21 mouse cellular contexts compared by ENCODE assay signal in genomic region chr1:62355496-62355895, GRCm38 (mm10).
DNase-seq lines count a peak whose midpoint lies in the region; ATAC-seq and TF ChIP-seq lines count a peak whose summit lies in the region.
"Had no signal": no experiment of that assay in that cellular context is flagged by ENCODE, and none has a peak within 500 bp of the region (broad histone marks: within the 10 kb centered on the region; RNA-seq: fewer than 3 reads in every experiment).

No protein-coding gene starts in this region.

- 0 out of 2 replicates have a peak, but pooled peaks cover 6% of the 10 kb centered on the region for H3K4me1 ChIP-seq in hindbrain, embryonic 10.5 days (replicated peaks)
- no peaks in the 10 kb centered on the region; the same call in 1 of the 2 replicates for H3K4me1 ChIP-seq in hindbrain, embryonic 14.5 days (replicated peaks; ENCODE audit: control insufficient read depth, insufficient read depth, low read length)
- peaks cover 10% of the 10 kb centered on the region; the same call in 1 of the 2 replicates for H3K4me1 ChIP-seq in midbrain, embryonic 12.5 days
- peaks cover 3% of the 10 kb centered on the region; the same call in 1 of the 2 replicates for H3K4me1 ChIP-seq in midbrain, embryonic 15.5 days
- peaks cover 8% of the 10 kb centered on the region; the same call in 1 of the 2 replicates for H3K4me1 ChIP-seq in forebrain, embryonic 14.5 days (ENCODE audit: control insufficient read depth, insufficient read depth, low read length)
- H3K4me1 ChIP-seq: embryonic facial prominence, embryonic 13.5 days; heart, embryonic 10.5 days had no signal

- peak overlapping the region; percentile 53; the same call in 1 of the 2 replicates for H3K27ac ChIP-seq in hindbrain, embryonic 10.5 days
- H3K27ac ChIP-seq in hindbrain, embryonic 14.5 days, result no peak overlapping the region
- no peak overlapping the region for H3K27ac ChIP-seq in midbrain, embryonic 12.5 days (replicated peaks)
- H3K27ac ChIP-seq in midbrain, embryonic 15.5 days, result no peak overlapping the region
- H3K27ac ChIP-seq in forebrain, embryonic 14.5 days (ENCODE audit: low read depth, low read length), result peak overlapping the region; percentile 4; the same call in 1 of the 2 replicates
- H3K27ac ChIP-seq: embryonic facial prominence, embryonic 13.5 days; heart, embryonic 10.5 days had no signal

- WGBS in hindbrain, embryonic 10.5 days, result 60% methylated on average over 4 of the region's 4 CpGs
- WGBS in hindbrain, embryonic 14.5 days, result 21% methylated on average over 4 of the region's 4 CpGs
- 39% methylated on average over 4 of the region's 4 CpGs for WGBS in midbrain, embryonic 12.5 days
- 28% methylated on average over 4 of the region's 4 CpGs for WGBS in midbrain, embryonic 15.5 days
- whole genome bisulfite sequencing in forebrain, embryonic 14.5 days, result 5% methylated on average over 4 of the region's 4 CpGs

- no peak overlapping the region for H3K4me2 ChIP-seq in hindbrain, embryonic 14.5 days (replicated peaks)
- no peak overlapping the region for H3K4me2 ChIP-seq in midbrain, embryonic 12.5 days (replicated peaks)
- H3K4me2 ChIP-seq in midbrain, embryonic 15.5 days, result no peak overlapping the region
- no peak overlapping the region for H3K4me2 ChIP-seq in forebrain, embryonic 14.5 days (ENCODE audit: low read length)
- H3K4me2 ChIP-seq: embryonic facial prominence, embryonic 13.5 days had no signal

- TF ChIP-seq CTCF in brain, embryonic 14.5 days (IDR thresholded peaks at IDR 0.05; ENCODE audit: borderline replicate concordance, extremely low read depth, insufficient read depth, insufficient read length), result no peak

- H3K27me3 ChIP-seq in hindbrain, embryonic 10.5 days (ENCODE audit: insufficient read depth, poor library complexity, severe bottlenecking), result no peaks in the 10 kb centered on the region
- H3K27me3 ChIP-seq in hindbrain, embryonic 14.5 days (ENCODE audit: control insufficient read depth, insufficient read depth, low read length), result no peaks in the 10 kb centered on the region
- no peaks in the 10 kb centered on the region for H3K27me3 ChIP-seq in midbrain, embryonic 12.5 days
- no peaks in the 10 kb centered on the region for H3K27me3 ChIP-seq in midbrain, embryonic 15.5 days (replicated peaks)
- no peaks in the 10 kb centered on the region for H3K27me3 ChIP-seq in forebrain, embryonic 14.5 days (replicated peaks; ENCODE audit: control insufficient read depth, insufficient read depth, low read length)
- H3K27me3 ChIP-seq: CH12.LX; embryonic facial prominence, embryonic 13.5 days; Patski had no signal

- no peak overlapping the region for H3K4me3 ChIP-seq in hindbrain, embryonic 10.5 days
- no peak overlapping the region for H3K4me3 ChIP-seq in hindbrain, embryonic 14.5 days (replicated peaks; ENCODE audit: low read length)
- H3K4me3 ChIP-seq in midbrain, embryonic 12.5 days, result no peak overlapping the region
- no peak overlapping the region for H3K4me3 ChIP-seq in midbrain, embryonic 15.5 days
- H3K4me3 ChIP-seq in forebrain, embryonic 14.5 days (ENCODE audit: low read depth, low read length), result no peak overlapping the region
- H3K4me3 ChIP-seq: embryonic facial prominence, embryonic 13.5 days; heart, embryonic 10.5 days had no signal

- no peak for TF ChIP-seq POLR2A in brain, embryonic 14.5 days (IDR thresholded peaks at IDR 0.05; ENCODE audit: borderline replicate concordance, extremely low read depth, insufficient read depth, insufficient read length, poor library complexity, severe bottlenecking)

- no peak for DNase-seq in hindbrain, embryonic 10.5 days (ENCODE audit: low spot score)
- DNase-seq in hindbrain, embryonic 14.5 days (ENCODE audit: low spot score), result no peak
- peak; percentile 87 for DNase-seq in brain, embryonic 14.5 days (ENCODE audit: low read depth)
- DNase-seq in forebrain, embryonic 14.5 days (ENCODE audit: low spot score), result peak; percentile 77
- DNase-seq in right cerebral cortex, postnatal 4 days, result no peak
- DNase-seq: adrenal gland, postnatal 14 days; cerebellum, adult 18-20 months; cerebellum, adult 9-11 months; cerebellum, postnatal 36 days; gastrocnemius, postnatal 10 days; heart, adult 18-20 months; heart, postnatal 10 days; heart, postnatal 4 days had no signal

- H3K9ac ChIP-seq in hindbrain, embryonic 14.5 days, result no peak overlapping the region
- no peak overlapping the region for H3K9ac ChIP-seq in midbrain, embryonic 12.5 days (replicated peaks)
- no peak overlapping the region for H3K9ac ChIP-seq in midbrain, embryonic 15.5 days
- H3K9ac ChIP-seq in forebrain, embryonic 14.5 days (ENCODE audit: low read length), result no peak overlapping the region
- H3K9ac ChIP-seq: embryonic facial prominence, embryonic 13.5 days had no signal

- H3K9me3 ChIP-seq in hindbrain, embryonic 10.5 days, result no peaks in the 10 kb centered on the region
- no peaks in the 10 kb centered on the region for H3K9me3 ChIP-seq in hindbrain, embryonic 14.5 days (ENCODE audit: control insufficient read depth, low read length)
- H3K9me3 ChIP-seq in midbrain, embryonic 12.5 days, result no peaks in the 10 kb centered on the region
- no peaks in the 10 kb centered on the region for H3K9me3 ChIP-seq in midbrain, embryonic 15.5 days
- no peaks in the 10 kb centered on the region for H3K9me3 ChIP-seq in forebrain, embryonic 14.5 days (replicated peaks; ENCODE audit: control insufficient read depth, low read length)
- H3K9me3 ChIP-seq: embryonic facial prominence, embryonic 13.5 days; heart, embryonic 10.5 days had no signal

- no peaks in the 10 kb centered on the region for H3K36me3 ChIP-seq in hindbrain, embryonic 10.5 days
- no peaks in the 10 kb centered on the region for H3K36me3 ChIP-seq in hindbrain, embryonic 14.5 days (replicated peaks; ENCODE audit: control insufficient read depth, insufficient read depth)
- H3K36me3 ChIP-seq in midbrain, embryonic 12.5 days, result no peaks in the 10 kb centered on the region
- no peaks in the 10 kb centered on the region for H3K36me3 ChIP-seq in midbrain, embryonic 15.5 days (replicated peaks)
- no peaks in the 10 kb centered on the region for H3K36me3 ChIP-seq in forebrain, embryonic 14.5 days (ENCODE audit: control insufficient read depth, insufficient read depth, low read length)
- H3K36me3 ChIP-seq: embryonic facial prominence, embryonic 13.5 days; heart, embryonic 10.5 days had no signal

- ATAC-seq in hindbrain, embryonic 14.5 days (ENCODE audit: low FRiP score), result no peak
- peak; percentile 34; the same call in 1 of the 2 replicates for ATAC-seq in midbrain, embryonic 12.5 days (ENCODE audit: low FRiP score, low read depth)
- ATAC-seq in midbrain, embryonic 15.5 days (replicated peaks), result no peak
- peak; percentile 86 for ATAC-seq in forebrain, embryonic 14.5 days
- ATAC-seq: activated CD4-positive, CD25-positive, alpha-beta regulatory T cell, adult 4 months; intestine, embryonic 16.5 days; Patski had no signal

Comparison
In these comparisons a context has a peak if more than half of its experiments do, and no peak if none do; other contexts are left out.
1. H3K27ac ChIP-seq: peak in hindbrain, embryonic 10.5 days (single experiment) and forebrain, embryonic 14.5 days (single experiment); none in hindbrain, embryonic 14.5 days (single experiment), midbrain, embryonic 12.5 days (single experiment) and midbrain, embryonic 15.5 days (single experiment).
2. ATAC-seq: peak in midbrain, embryonic 12.5 days (single experiment) and forebrain, embryonic 14.5 days (single experiment); none in hindbrain, embryonic 14.5 days (single experiment) and midbrain, embryonic 15.5 days (single experiment).
3. DNase-seq: peak in brain, embryonic 14.5 days (single experiment) and forebrain, embryonic 14.5 days (single experiment); none in hindbrain, embryonic 10.5 days (single experiment), hindbrain, embryonic 14.5 days (single experiment) and right cerebral cortex, postnatal 4 days (single experiment).